Mouse (Mus musculus) adrenal gland, adult 18-20 months (tissue): ENCODE measurements around the gene Snrpa. TPM values are rescaled to one million over a fixed set of nuclear protein-coding genes. Genes with fewer than 3 reads are reported as not detected.

Experiments
- DNase-seq, 2 experiments: peaks; one replicate each; pipeline ENCODE4 v3.0.0; 2021 to 2022; ENCODE audit warnings: low spot score in 2 of 2
- total RNA-seq, 2 experiments: library from RNA; stranded (reverse); gene quantifications; 1 replicate in 1 of 2; 2 replicates in 1 of 2; pipeline ENCODE4 v1.2.3; 2021

The Snrpa gene
- total RNA-seq, 2 experiments from 2014 or later: 65.7 to 67.2 TPM

DNA sequence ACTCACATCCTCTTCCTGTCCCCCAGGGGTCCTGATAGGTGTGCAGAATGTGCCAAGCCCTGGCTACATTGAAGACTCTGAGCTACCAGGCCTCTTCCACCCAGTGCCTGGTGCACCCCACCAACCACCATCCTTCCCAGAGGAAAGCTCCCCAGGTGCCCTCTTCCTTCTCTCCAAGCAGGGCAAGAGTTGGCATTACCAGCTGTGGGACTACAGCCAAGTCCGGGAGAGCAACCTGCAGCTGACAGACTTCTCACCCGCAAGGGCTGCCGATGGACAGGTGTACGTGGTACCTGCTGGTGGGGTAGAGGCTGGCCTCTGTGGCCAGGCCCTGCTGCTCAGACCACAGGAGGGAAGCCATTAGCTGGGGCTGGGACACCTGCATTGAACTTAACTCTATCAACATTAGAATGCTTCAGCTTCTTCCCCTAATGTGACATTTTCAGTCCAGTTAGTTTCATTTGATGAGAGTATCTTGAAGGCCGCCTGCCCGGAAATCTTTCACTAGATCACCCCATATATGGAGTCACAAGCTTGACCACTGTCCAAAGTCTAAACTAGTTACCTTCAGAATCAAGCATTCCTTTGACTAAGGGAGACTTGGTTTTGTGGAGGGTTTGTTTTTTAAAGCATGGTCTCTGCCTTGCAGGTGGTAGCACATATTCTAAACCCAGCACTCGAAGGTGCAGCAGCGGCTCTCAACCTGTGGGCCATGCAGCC lies 7.8 kb upstream of the Snrpa start:
- no peak for DNase-seq

DNA sequence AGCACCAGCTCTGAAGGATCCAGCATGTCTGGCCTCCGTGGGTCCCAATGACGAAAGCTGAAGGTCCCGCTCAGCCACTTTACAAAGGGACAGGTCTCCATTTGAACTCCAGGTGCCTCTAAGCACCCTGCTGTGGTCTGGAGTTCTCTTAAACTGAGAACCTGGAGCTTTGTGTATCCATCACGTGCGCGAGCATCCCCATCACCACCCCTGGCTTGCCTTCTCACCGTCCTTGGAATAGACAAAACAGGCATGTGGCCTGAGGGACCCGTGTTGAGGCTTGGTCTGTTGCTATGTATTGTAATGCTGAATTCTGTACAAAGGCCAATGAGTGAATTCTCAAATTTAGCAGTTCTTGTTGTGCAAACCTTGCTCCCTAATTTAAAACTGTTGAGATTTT lies 2.7 kb upstream of the Snrpa start:
- no peak for DNase-seq

DNA sequence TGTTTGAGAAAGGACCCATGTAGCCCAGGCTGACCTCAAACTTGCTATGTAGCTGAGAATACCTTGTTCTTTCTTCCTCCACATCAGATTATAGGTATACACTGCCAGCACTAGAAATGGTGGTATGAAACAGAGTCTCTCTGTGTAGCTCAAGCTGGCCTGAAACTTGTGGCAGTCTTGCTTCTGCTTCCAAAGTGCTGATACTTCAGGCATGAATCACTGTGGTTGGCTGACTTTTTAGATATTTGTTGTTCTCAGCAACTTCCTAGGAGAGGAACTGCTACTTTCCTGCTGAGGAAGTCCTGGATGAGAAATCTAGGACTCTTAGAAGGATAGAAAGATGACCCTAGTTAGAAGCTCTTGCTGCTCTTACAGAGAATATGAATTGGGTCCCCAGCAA lies 2.3 kb upstream of the Snrpa start:
- DNase-seq: no peak

DNA sequence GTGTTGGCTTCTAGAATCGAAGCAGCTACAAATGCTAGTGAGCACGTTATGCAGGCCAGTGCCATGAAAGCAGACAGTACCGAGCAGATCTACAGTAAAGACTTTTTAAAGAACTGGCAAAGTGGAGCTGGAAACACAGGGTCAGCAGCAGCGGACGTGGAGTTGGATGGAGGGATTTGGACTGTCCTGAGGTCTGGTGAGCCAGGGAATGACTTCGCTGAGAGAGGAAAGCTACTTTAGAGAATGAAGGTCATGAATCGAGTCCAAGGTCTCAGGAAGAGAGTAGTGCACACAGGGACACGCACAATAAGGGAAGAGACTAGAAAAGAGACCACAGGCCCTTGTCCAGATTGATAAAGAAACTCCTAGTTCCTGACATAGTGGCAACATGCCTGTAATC lies 1.6 kb upstream of the Snrpa start:
- peak in 1 of 2 experiments; percentile 42 for DNase-seq

DNA sequence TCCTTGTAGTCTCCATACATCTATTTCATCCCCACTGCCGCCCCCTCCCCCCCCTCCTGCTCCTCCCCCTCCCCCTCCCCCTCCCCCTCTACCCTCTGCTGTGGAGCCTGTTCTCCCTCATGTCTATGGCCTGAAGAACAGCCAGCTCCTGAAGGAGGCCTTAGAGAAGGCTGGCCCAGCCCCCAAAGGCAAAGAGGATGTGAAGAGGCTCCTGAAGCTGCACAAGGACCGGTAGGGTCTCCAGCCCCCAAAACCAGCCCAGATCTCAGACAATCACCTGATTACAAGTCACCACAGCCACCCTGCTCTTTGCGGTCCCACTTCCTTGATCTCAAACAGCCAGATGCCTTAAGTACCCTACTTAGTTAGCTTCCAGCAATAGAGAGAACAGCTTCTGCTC lies 1.1 kb upstream of the Snrpa start:
- no peak for DNase-seq

DNA sequence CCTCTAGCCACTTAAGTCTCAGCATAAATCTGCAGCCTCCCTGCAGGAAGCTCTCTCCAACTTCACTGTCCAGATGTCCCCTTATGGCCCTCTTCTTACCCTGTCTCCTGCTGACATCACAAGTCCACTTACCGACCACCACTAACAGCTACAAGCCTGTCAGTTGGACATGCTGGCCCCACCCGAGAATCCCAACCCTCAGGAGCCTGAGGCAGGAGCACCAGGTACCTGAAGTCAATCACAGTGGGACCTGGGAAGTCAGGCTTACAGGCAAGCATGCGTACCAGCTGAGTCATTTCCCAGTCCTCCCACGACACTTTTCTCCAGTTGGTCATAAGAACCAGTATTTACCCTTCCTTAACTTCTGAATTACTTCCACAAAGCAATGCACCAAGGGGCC lies 2.3 kb downstream of the Snrpa start:
- no peak for DNase-seq

DNA sequence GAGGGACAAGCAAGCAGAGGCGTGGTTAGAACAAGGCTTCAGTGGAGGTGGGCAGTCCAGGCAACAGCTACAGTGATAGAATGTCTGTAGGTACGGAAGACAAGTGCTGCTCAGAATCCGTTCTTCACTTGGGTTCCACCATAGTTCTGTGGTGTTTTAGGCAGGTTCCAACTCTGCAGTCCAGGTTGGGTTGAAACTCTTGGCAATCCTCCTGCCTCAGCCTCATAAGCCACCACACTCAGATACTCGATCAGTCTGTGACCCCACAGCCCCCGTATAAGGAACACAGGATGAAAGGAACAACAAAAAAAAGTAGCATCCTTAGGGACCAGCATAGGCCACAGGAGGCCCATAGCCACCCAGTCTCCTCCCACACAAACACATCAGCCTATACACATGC lies 3.6 kb downstream of the Snrpa start:
- DNase-seq: no peak

DNA sequence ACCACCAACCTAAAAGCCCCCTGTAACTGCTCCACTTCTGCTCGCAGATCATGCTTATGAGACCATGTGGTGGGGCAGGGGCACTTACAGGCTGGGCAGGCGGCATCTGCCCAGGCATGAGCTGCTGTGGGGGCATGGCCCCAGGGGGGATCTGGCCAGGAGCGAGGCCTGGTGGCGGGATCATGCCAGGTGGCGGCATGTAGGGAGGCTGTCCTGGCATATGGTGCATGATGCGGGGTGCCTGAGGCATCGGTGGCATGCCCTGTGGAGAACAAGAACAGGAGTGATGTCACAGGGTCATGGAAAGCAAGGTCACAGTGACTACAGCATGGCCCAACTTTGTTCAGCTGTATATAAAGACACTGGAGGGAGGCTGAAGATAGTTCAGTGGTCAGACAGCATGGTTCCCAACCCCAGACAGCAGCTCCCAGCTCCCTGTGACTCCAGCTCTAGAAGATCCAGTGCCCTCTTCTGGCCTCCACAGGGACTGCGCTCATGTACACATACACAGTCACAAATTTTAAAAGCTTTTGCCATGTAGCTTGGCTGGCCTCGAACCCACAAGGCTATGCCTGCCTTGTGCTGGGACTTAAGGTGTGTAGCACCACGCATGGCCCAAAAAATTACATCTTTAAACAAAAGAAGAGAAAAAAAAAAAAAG lies 6.7 kb downstream of the Snrpa start:
- no peak for DNase-seq

DNA sequence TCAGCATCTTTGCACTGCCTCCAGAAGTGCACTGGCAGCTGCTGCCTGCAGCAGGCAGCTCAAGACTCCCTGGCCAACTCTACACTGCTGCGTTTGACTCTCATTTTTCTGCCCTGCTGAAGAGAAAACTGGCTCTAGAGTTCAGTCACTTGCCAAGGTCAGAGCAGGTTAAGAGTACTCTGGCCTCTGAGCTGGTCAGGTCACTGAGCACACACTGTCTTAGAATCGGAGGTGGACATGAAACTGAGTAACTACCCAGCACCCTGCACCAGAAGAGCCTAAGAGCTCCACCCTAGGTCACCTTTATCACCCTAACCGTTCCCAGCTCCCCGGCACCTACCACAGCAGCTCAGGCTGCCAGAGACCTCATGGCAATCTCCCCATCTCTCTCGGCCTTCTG lies 10.1 kb downstream of the Snrpa start:
- DNase-seq: no peak

DNA sequence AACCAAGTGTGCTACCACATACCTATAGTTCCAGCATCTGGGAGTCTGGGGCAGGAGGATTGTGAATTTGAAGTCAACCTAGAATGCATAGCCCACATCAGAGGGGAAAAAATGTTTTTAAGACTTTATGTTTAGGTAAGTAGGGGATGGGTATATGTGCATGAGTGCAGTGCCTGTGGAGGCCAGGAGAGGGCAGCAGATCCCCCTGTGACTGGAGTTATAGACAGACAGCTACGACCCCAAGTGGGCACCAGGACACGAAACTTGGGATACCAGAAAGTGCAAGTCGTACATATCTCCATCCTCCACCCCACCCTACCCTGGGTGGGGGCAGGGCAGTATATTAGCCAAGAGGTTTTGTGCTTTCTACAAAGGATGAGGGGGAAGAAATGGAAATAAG lies 11.1 kb downstream of the Snrpa start:
- no peak for DNase-seq

DNA sequence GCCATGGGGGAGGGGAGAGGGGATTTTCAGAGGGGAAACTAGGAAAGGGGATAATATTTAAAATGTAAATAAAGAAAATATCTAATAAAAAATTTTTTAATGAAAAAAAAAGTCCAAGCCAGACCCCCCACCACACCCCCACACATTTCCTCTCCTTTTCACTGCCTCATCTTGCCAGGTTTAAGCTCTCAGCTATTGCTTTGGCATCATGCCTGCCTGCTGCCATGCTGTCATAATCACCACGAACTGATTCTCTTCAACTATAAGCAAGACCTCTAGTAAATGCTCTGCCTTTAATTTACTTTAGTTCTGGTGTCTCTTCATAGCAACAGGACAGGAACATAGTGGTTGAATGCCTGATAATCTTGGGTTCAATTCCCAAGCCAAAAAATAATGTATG lies 13.6 kb downstream of the Snrpa start:
- no peak for DNase-seq

DNA sequence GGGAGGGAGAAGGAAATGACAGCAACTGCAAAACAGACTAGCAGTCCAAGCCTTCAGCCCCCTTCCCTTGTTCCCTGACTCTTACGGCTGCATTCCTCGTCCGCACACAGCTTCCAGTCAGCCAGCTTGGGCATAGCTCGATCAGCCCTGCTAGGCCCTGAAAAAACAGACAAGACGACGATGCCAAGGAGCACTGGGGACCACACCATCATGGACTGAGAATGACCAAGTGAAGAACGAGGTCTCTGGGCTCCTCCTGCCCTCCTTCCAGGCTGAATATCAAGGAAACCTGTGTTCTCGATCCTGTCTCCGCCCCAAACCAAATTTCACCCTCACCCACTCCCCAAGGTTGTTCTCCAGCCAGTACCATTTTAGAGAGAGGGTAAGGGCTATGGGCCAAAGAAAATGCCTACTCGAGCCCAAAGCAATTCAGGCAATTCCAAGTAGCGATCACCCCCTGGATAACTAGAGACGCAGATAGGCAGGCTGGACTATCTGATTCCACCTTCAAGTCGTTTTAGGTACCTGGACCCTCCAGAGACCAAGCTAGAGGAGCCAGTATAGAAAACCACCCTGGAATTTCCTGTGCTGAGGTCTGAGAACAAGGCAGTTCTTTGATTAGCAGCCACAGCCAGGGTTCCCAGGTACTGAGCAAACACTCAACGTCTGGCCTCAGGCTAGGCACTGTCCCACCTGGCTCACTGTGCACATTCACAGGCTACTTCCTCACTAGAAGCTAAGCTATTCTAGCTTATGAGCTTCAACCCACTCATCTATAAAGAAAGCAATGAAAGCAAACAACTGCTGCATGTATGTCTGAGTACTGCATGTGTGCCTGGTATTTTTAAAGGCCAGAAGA lies 15.0 kb downstream of the Snrpa start, which contains the start of the genes Gm21983 and Mia:
Gm21983 (minus strand) TSS at position 250 of the 859 bp plus-strand sequence.
Mia (minus strand) TSS at position 321 of the 859 bp plus-strand sequence.
- DNase-seq: no peak

DNA sequence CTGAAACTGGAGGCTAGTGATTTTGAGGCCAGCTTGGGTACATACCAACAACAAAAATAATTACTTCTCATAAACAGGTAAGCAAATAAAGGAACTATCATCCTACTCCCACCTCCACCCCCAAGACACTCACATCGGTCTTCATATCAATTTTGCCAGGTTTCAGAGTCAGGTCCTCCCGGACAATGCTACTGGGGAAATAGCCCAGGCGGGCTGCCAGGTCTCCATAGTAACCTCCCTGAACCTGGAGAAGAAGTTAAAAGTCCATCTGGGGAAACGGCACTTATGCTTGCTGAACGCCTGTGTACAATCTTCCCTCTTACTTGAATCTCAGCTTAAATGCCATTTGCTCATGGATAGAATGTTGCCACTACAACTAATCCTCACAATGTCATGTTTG lies 16.0 kb downstream of the Snrpa start:
- no peak for DNase-seq

DNA sequence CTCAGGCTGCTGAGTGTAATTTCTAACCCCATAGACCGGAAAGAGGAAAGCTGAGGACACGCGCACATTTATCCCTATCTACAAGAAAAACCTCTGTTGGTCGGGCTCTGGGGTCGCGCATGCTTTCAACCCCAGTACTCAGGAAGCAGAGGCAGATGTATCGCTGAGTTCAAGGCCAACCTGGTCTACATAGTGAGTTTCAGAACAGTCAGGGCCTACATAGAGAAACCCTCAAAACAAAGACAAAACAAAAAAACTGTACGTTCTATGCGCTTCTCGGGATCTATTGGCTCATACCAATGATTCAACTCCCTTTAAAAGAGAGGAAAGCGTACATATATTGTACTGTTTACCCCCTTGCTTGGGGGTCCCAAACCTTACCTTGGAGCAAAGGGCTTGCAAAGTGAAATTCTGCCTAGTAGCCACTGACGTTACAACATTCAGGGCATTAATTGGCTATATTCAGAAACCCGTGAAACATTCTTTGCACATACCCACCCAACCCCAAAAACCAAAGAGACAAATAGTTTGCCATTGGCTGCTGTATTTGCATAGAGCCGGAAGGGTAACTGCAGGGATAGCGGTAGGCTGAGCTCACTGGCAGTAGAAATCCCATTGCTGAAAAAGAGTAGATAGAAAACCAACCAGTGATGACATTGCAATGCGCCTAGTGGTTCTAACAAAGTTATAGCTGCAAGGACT lies 16.7 kb downstream of the Snrpa start:
- no peak for DNase-seq

DNA sequence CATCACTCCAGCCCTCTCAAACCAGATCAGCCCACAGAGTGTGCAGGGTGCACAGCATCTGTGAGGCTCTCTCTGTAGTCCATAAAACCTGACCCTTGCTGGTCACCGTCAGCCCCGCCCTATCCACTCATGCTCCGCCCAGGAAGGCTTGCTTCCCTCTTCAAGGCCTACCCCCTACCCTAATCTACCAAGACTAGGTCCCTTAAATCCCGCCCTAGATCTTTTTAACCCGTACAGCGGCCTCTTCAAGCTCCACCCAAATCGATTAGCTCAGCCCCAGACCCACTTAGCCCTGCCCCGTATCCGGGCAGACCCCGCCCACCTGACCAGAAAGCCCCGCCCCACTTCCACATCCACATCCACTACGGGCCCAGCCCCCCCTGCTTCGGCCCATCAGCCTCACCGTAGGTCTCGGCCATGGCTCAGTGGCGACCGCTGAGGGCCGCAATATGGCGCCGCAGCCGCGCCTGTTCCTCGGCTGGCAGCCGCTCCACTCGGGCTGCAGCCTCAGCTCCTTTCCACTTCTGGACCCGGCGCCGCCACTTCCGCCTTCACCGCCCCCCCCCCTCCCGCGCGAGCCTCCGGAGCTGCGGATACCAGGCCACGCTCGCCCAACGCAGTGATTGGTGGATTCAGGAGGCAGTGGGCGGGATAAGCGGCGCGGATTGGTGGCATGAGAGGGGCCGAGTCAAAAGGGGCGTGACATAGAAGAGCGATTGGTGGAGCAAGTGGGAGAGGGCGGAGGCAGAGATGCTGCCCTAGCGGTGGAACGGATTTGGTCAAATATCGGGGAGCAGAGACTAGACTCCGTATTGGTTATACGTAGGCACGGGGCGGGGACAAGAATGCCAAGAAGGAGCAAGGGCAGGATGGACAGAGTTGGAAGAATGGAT lies 17.5 kb downstream of the Snrpa start, which contains the start of gene Rab4b:
Rab4b (minus strand) TSS at position 573 of the 893 bp plus-strand sequence.
- peak; percentile 93 to 96 for DNase-seq

DNA sequence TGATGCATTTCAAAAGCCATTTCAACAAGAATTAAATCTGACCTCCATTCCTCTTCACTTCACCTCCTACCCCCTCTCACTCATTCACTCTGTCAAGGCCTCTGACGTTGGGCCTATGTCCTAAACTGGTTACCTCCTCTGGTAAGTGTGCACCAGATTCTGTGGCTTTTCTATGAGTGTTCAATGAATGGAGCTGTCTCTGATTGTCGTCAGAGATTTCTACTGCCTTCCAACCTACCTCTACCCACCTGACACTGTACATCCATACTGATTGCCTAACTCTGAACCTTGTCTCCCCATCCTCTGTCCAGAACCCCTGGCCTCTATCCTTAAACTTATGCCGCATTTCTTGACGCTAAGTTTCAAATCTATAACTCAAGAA lies 18.1 kb downstream of the Snrpa start:
- no peak for DNase-seq

DNA sequence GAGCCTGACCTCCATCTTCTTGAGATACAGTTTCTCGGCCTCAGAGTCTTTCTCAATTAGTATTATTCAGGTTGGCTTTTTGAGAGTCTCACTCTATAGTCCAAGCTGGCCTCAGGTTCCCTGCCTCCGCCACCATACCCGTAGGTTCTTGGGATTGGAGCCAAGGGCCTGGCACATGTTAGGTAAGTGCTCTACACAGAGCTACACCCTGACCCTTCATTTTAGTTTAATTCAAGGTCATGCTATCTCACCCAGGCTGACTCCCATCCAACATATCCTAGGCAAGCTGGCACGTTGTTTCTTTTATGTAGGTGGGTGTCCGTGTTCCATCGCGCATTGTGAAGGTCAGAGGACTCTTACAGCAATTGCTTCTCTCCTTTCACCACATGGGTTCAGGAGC lies 21.2 kb downstream of the Snrpa start:
- no peak for DNase-seq

DNA sequence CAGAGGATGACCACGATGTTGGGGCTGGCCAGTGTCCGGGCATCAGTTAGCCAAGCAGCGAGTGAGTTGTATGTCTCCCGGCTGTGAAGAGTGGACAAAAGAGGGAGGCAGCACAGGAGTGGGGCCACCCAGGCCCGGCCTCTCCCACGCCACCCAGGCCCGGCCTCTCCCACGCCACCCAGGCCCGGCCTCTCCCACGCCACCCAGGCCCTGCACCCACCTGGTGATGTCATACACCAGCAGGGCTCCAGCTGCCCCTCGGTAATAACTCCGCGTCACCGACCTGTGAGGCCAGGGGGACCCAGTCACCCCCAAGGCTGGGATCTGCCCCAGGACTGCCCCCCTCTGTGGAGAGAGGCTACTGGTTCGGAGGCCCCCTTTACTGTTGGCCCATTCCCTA lies 21.6 kb downstream of the Snrpa start:
- no peak for DNase-seq

DNA sequence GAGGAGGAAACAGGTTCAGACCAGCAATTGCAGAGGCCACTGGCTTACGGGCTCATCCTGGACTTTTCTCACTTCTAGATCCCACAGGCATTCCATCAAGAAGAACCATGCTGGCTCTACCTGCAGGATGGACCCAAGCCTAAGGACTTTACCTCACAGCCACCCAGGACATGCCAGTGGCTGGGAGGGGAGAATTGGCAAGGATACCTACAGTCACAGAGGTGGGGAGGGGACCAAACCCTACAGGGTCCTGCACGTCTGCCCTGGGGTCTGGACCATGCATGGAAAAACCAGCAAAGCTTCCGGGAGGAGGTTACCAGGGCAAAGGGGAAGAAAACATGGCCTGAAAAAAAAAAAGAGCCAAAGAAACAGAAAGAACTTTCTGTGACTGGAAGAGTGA lies 25.1 kb downstream of the Snrpa start:
- no peak for DNase-seq

DNA sequence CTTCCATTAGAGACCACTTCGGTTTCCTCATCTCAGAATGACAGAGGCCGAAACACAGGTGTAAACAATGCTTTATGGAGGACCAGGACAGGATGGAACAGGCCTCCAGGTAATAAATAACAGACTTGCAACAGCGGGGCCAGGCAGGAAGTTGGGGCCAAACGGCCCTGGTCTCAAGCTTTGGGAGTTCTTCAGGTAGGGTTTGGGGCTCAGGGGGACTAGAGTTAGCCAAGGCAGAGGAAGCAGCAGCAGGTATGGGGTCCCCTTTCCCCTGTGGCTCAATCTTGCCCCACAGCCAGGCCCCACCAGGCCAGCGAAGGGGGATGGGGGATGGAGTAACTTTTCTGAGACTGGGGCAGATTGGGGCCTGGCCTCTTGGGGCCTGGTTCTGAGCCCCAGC lies 27.7 kb downstream of the Snrpa start:
- DNase-seq: no peak
